Mouse (Mus musculus) pancreas, adult 10 weeks (tissue): ENCODE results near the gene Olfr1339. TPM values are rescaled to one million over a fixed set of nuclear protein-coding genes. Genes with fewer than 3 reads are reported as not detected.

Experiments used
- polyA plus RNA-seq: library from polyadenylated mRNA; stranded (reverse); fragments of 350-450 nt; fragmentation: Illumina TruSeq; extraction: RNeasy Lipid Tissue Mini Kit (QIAGEN cat#74804); gene quantifications from one replicate; pipeline ENCODE4 v1.2.3, GENCODE M21; 2015; ENCODE audit warnings: low read depth, low replicate concordance; ENCODE audit not compliant: insufficient read depth

Gene Olfr1339
- polyA plus RNA-seq, result not detected

GRCm38 (mm10) chr4:118731875-118732274 lies at the start of gene Olfr1339:
Gene Olfr1339, plus strand, starts transcription at chr4:118732175.

GRCm38 (mm10) chr4:118692412-118692973 lies 39.5 kb upstream of the Olfr1339 start, which contains the start of gene Olfr1342:
Gene Olfr1342, minus strand, starts transcription at chr4:118692756.

GRCm38 (mm10) chr4:118703223-118703622 lies 28.8 kb upstream of the Olfr1339 start, which contains the start of gene Olfr1341:
Gene Olfr1341, plus strand, starts transcription at chr4:118703523.

GRCm38 (mm10) chr4:118719838-118720237 lies 12.1 kb upstream of the Olfr1339 start, which contains the start of gene Olfr1340:
Gene Olfr1340, plus strand, starts transcription at chr4:118720138.

GRCm38 (mm10) chr4:118758637-118759036 lies 26.7 kb downstream of the Olfr1339 start, which contains the start of gene Olfr1338:
Gene Olfr1338, minus strand, starts transcription at chr4:118758737.

GRCm38 (mm10) chr4:118782486-118782885 lies 50.5 kb downstream of the Olfr1339 start, which contains the start of gene Olfr1337:
Gene Olfr1337, minus strand, starts transcription at chr4:118782586.

Other genes starting within 250 kb of the Olfr1339 start
- gene Tie1, start 242.1 kb upstream of the Olfr1339 start, polyA plus RNA-seq, result 24.8 TPM
- gene 2610528J11Rik, start 205.2 kb upstream of the Olfr1339 start, polyA plus RNA-seq, result 3.4 TPM
- 5.4 TPM for gene Tmem125, start 188.1 kb upstream of the Olfr1339 start, polyA plus RNA-seq
- gene Cfap57, start 111.4 kb upstream of the Olfr1339 start, polyA plus RNA-seq, result not detected
- gene Ebna1bp2, start 111.4 kb upstream of the Olfr1339 start, polyA plus RNA-seq, result 8.0 TPM
- gene Olfr62, start 73.2 kb upstream of the Olfr1339 start, polyA plus RNA-seq, result not detected
- gene Olfr1342, start 39.4 kb upstream of the Olfr1339 start, polyA plus RNA-seq, result not detected
- gene Olfr1341, start 28.7 kb upstream of the Olfr1339 start, polyA plus RNA-seq, result not detected
- gene Olfr1340, start 12.0 kb upstream of the Olfr1339 start, polyA plus RNA-seq, result not detected
- not detected for gene Olfr1338, start 26.6 kb downstream of the Olfr1339 start, polyA plus RNA-seq
- not detected for gene Olfr1337, start 50.4 kb downstream of the Olfr1339 start, polyA plus RNA-seq
- gene Olfr1335, start 77.8 kb downstream of the Olfr1339 start, polyA plus RNA-seq, result not detected
- gene Olfr1333, start 104.1 kb downstream of the Olfr1339 start, polyA plus RNA-seq, result not detected
- not detected for gene Olfr1331, start 132.5 kb downstream of the Olfr1339 start, polyA plus RNA-seq
- gene Olfr1330, start 156.4 kb downstream of the Olfr1339 start, polyA plus RNA-seq, result not detected
- gene Olfr1329, start 185.3 kb downstream of the Olfr1339 start, polyA plus RNA-seq, result not detected
- not detected for gene Olfr1328, start 206.4 kb downstream of the Olfr1339 start, polyA plus RNA-seq
- gene Lao1, start 229.4 kb downstream of the Olfr1339 start, polyA plus RNA-seq, result not detected